Mouse (Mus musculus) MEL (cell line): ENCODE data around the gene Atf7. TPM values are rescaled to one million over a fixed set of nuclear protein-coding genes. Genes with fewer than 3 reads are reported as not detected.
A peak's percentile ranks its signal among the peaks of the same experiment; 100 is the strongest.

ENCODE experiments used
- DNase-seq: peaks from one replicate; pipeline ENCODE4 v3.0.0; 2011; ENCODE audit warnings: low read depth, low spot score
- H3K27ac ChIP-seq: 2 replicates; pipeline ENCODE4 v1.5.1; 2012; ENCODE audit warnings: low read depth, mild to moderate bottlenecking, control low read depth, low read length, moderate library complexity; ENCODE audit not compliant: control insufficient read depth
- H3K27me3 ChIP-seq, 2 experiments: fragments of 150-350 bp in 1 of 2; sonication (generic) in 1 of 2; 2 replicates each; pipeline ENCODE4 v1.6.1; 2012; ENCODE audit warnings: low read length in 2 of 2, mild to moderate bottlenecking in 2 of 2, improper control_type of control experiment in 1 of 2, moderate library complexity in 1 of 2; ENCODE audit not compliant: insufficient read depth in 2 of 2, control insufficient read depth in 1 of 2
- H3K36me3 ChIP-seq, 2 experiments: 2 replicates each; pipeline ENCODE4 v1.6.1; 2012 to 2014; ENCODE audit warnings: low read length in 2 of 2, improper control_type of control experiment in 1 of 2, inconsistent platforms in 1 of 2, mild to moderate bottlenecking in 1 of 2; ENCODE audit not compliant: insufficient read depth in 2 of 2, control insufficient read depth in 1 of 2
- H3K4me1 ChIP-seq, 2 experiments: fragments of 150-350 bp in 1 of 2; sonication (generic) in 1 of 2; 2 replicates each; pipeline ENCODE4 v1.6.1; 2012; ENCODE audit warnings: low read length in 2 of 2, improper control_type of control experiment in 1 of 2, mild to moderate bottlenecking in 1 of 2; ENCODE audit not compliant: insufficient read depth in 2 of 2, control insufficient read depth in 1 of 2
- H3K4me3 ChIP-seq, 2 experiments: fragments of 150-350 bp in 1 of 2; sonication (generic) in 1 of 2; 2 replicates each; pipeline ENCODE4 v1.5.1; 2012; ENCODE audit warnings: low read depth in 2 of 2, low read length in 2 of 2, mild to moderate bottlenecking in 2 of 2, moderate library complexity in 2 of 2, control low read depth in 1 of 2, improper control_type of control experiment in 1 of 2; ENCODE audit not compliant: control insufficient read depth in 1 of 2, insufficient read depth in 1 of 2
- H3K79me2 ChIP-seq: 2 replicates; pipeline ENCODE4 v1.6.1; 2012; ENCODE audit warnings: mild to moderate bottlenecking, low read length, moderate library complexity; ENCODE audit not compliant: control insufficient read depth, poor library complexity, insufficient read depth
- H3K9ac ChIP-seq: 2 replicates; pipeline ENCODE4 v1.6.1; 2012; ENCODE audit warnings: low read depth, mild to moderate bottlenecking, control low read depth, low read length, moderate library complexity; ENCODE audit not compliant: control insufficient read depth, poor library complexity, severe bottlenecking
- H3K9me3 ChIP-seq: fragments of 150-350 bp; sonication (generic); replicated peaks from 2 replicates; pipeline ENCODE4 v1.6.1; 2012; ENCODE audit warnings: mild to moderate bottlenecking, low read length, improper control_type of control experiment, moderate library complexity; ENCODE audit not compliant: insufficient read depth
- BHLHE40 ChIP-seq: IDR thresholded peaks from 2 replicates; pipeline ENCODE4 v1.6.1; 2012; ENCODE audit warnings: low read depth, mild to moderate bottlenecking, inconsistent platforms, low read length, improper control_type of control experiment, borderline replicate concordance
- CHD1 ChIP-seq: IDR thresholded peaks from 2 replicates; pipeline ENCODE4 v1.6.1; 2012; ENCODE audit warnings: low read depth, mild to moderate bottlenecking, inconsistent platforms, low read length, improper control_type of control experiment
- CTCF ChIP-seq, 3 experiments: IDR thresholded peaks in 2 of 3; conservative IDR thresholded peaks in 1 of 3; 2 replicates each; pipeline ENCODE4 v1.5.1; 2011 to 2012; ENCODE audit warnings: low read length in 3 of 3, low read depth in 2 of 3, mild to moderate bottlenecking in 2 of 3, improper control_type of control experiment in 1 of 3, inconsistent platforms in 1 of 3, mixed read lengths in 1 of 3, moderate library complexity in 1 of 3; ENCODE audit not compliant: control insufficient read depth in 1 of 3, insufficient read depth in 1 of 3, poor library complexity in 1 of 3, severe bottlenecking in 1 of 3
- ELF1 ChIP-seq: IDR thresholded peaks from 2 replicates; pipeline ENCODE4 v1.6.1; 2014; ENCODE audit warnings: low read depth, mild to moderate bottlenecking, inconsistent platforms, low read length, improper control_type of control experiment, moderate library complexity
- EP300 ChIP-seq, 2 experiments: IDR thresholded peaks; 2 replicates each; pipeline ENCODE4 v1.6.1; 2011; ENCODE audit warnings: improper control_type of control experiment in 2 of 2, low read length in 2 of 2, low read depth in 1 of 2, mild to moderate bottlenecking in 1 of 2
- ETS1 ChIP-seq: IDR thresholded peaks from 2 replicates; pipeline ENCODE4 v1.6.1; 2012; ENCODE audit warnings: low read depth, mild to moderate bottlenecking, inconsistent platforms, low read length, improper control_type of control experiment, moderate library complexity
- GABPA ChIP-seq: IDR thresholded peaks from 2 replicates; pipeline ENCODE4 v1.6.1; 2012; ENCODE audit warnings: low read depth, mild to moderate bottlenecking, inconsistent platforms, low read length, improper control_type of control experiment, moderate library complexity
- HCFC1 ChIP-seq: IDR thresholded peaks from 2 replicates; pipeline ENCODE4 v1.6.1; 2012; ENCODE audit warnings: low read depth, mild to moderate bottlenecking, inconsistent platforms, low read length, improper control_type of control experiment, moderate library complexity
- MAFK ChIP-seq: IDR thresholded peaks from 2 replicates; pipeline ENCODE4 v1.6.1; 2011; ENCODE audit warnings: low read depth, mild to moderate bottlenecking, low read length, improper control_type of control experiment, borderline replicate concordance
- MAZ ChIP-seq: IDR thresholded peaks from 2 replicates; pipeline ENCODE4 v1.6.1; 2012; ENCODE audit warnings: low read depth, mild to moderate bottlenecking, inconsistent platforms, low read length, improper control_type of control experiment
- MXI1 ChIP-seq: IDR thresholded peaks from 2 replicates; pipeline ENCODE4 v1.6.1; 2011; ENCODE audit warnings: mild to moderate bottlenecking, low read depth, low read length, improper control_type of control experiment
- MYB ChIP-seq: IDR thresholded peaks from 2 replicates; pipeline ENCODE4 v1.6.1; 2011; ENCODE audit warnings: mild to moderate bottlenecking, low read depth, low read length, improper control_type of control experiment
- NELFE ChIP-seq: IDR thresholded peaks from 2 replicates; pipeline ENCODE4 v1.6.1; 2011; ENCODE audit warnings: low read depth, low read length, improper control_type of control experiment
- NRF1 ChIP-seq: IDR thresholded peaks from 2 replicates; pipeline ENCODE4 v1.6.1; 2014; ENCODE audit warnings: low read depth, mild to moderate bottlenecking, inconsistent platforms, low read length, improper control_type of control experiment, moderate library complexity; ENCODE audit not compliant: poor library complexity, insufficient read depth, severe bottlenecking
- POLR2A ChIP-seq, 2 experiments: IDR thresholded peaks; 2 replicates each; pipeline ENCODE4 v1.6.1; 2011 to 2012; ENCODE audit warnings: low read length in 2 of 2, mild to moderate bottlenecking in 2 of 2, control low read depth in 1 of 2, improper control_type of control experiment in 1 of 2, low read depth in 1 of 2, moderate library complexity in 1 of 2; ENCODE audit not compliant: control insufficient read depth in 1 of 2, insufficient read depth in 1 of 2, poor library complexity in 1 of 2
- POLR2AphosphoS2 ChIP-seq: IDR thresholded peaks from 2 replicates; pipeline ENCODE4 v1.6.1; 2011; ENCODE audit warnings: low read length, improper control_type of control experiment
- POLR2AphosphoS5 ChIP-seq: IDR thresholded peaks from 2 replicates; pipeline ENCODE4 v1.6.1; 2012; ENCODE audit warnings: low read depth, borderline replicate concordance, mild to moderate bottlenecking, inconsistent platforms, low read length, moderate library complexity, mixed read lengths
- RAD21 ChIP-seq: IDR thresholded peaks from 2 replicates; pipeline ENCODE4 v1.6.1; 2011; ENCODE audit warnings: mild to moderate bottlenecking, low read depth, low read length, improper control_type of control experiment
- RCOR1 ChIP-seq: IDR thresholded peaks from 2 replicates; pipeline ENCODE4 v1.6.1; 2012; ENCODE audit warnings: low read depth, mild to moderate bottlenecking, inconsistent platforms, low read length, improper control_type of control experiment
- SIN3A ChIP-seq: IDR thresholded peaks from 2 replicates; pipeline ENCODE4 v1.6.1; 2012; ENCODE audit warnings: low read length, improper control_type of control experiment, inconsistent platforms
- TCF12 ChIP-seq: IDR thresholded peaks from 2 replicates; pipeline ENCODE4 v1.6.1; 2014; ENCODE audit warnings: low read depth, mild to moderate bottlenecking, inconsistent platforms, low read length, improper control_type of control experiment, moderate library complexity
- UBTF ChIP-seq: IDR thresholded peaks from 2 replicates; pipeline ENCODE4 v1.6.1; 2012; ENCODE audit warnings: low read depth, mild to moderate bottlenecking, inconsistent platforms, low read length, improper control_type of control experiment, moderate library complexity, borderline replicate concordance; ENCODE audit not compliant: insufficient read depth
- USF1 ChIP-seq: IDR thresholded peaks from 2 replicates; pipeline ENCODE4 v1.6.1; 2014; ENCODE audit warnings: low read depth, mild to moderate bottlenecking, inconsistent platforms, low read length, improper control_type of control experiment, moderate library complexity
- USF2 ChIP-seq, 2 experiments: IDR thresholded peaks; 2 replicates each; pipeline ENCODE4 v1.6.1; 2011 to 2012; ENCODE audit warnings: improper control_type of control experiment in 2 of 2, low read length in 2 of 2, borderline replicate concordance in 1 of 2, inconsistent platforms in 1 of 2, low read depth in 1 of 2, mild to moderate bottlenecking in 1 of 2; ENCODE audit not compliant: insufficient read depth in 1 of 2
- ZNF384 ChIP-seq: IDR thresholded peaks from 2 replicates; pipeline ENCODE4 v1.6.1; 2012; ENCODE audit warnings: low read depth, mild to moderate bottlenecking, inconsistent platforms, low read length, improper control_type of control experiment
- polyA plus RNA-seq, 2 experiments: library from polyadenylated mRNA; stranded (reverse) in 1 of 2; unstranded in 1 of 2; fragments of >175 nt in 1 of 2; fragments of >200 nt in 1 of 2; gene quantifications; 2 replicates each; pipeline versions ENCODE4 v1.2.1 to v1.2.4; 2012; ENCODE audit warnings: low replicate concordance in 2 of 2, low read depth in 1 of 2; ENCODE audit not compliant: insufficient read length in 2 of 2, insufficient read depth in 1 of 2, missing spikeins in 1 of 2
- total RNA-seq: library from RNA; depleted of rRNA; stranded (reverse); fragments of 300-350 nt; gene quantifications from 2 replicates; pipeline ENCODE4 v1.2.3, GENCODE M21; 2012

Atf7 gene
- total and polyA plus RNA-seq, 3 experiments = 12.8 to 49.6 TPM; not detected in 1

GRCm38 (mm10) chr15:102517631-102517975 lies 107.7 kb downstream of the Atf7 start (continued):
- no peak for TF ChIP-seq MAFK

- H3K79me2 ChIP-seq = peaks cover 17% of the 10 kb centered on the region
- peaks cover 0 to 16% of the 10 kb centered on the region in 2 experiments; a peak in 2 of 4 replicates for H3K36me3 ChIP-seq
- H3K9me3 ChIP-seq = no peaks in the 10 kb centered on the region
- peaks cover 5 to 20% of the 10 kb centered on the region in 2 experiments; a peak in 3 of 4 replicates for H3K4me1 ChIP-seq
- peak within 1 kb of the TSS; percentile 70 to 78 for H3K4me3 ChIP-seq
- TF ChIP-seq HCFC1 (peak; percentile 46; the same call in 1 of the 2 replicates), UBTF (0 out of 2 replicates have a peak, but pooled peaks have one; percentile 60), RCOR1 (0 out of 2 replicates have a peak, but pooled peaks have one; percentile 26), ELF1 (0 out of 2 replicates have a peak, but pooled peaks have one; percentile 34), CHD1 (no peak), BHLHE40 (no peak), NRF1 (peak; percentile 34; the same call in 1 of the 2 replicates), MAFK (no peak), MYB (no peak), USF2 (IDR thresholded peaks at IDR 0.05; ENCODE audit: borderline replicate concordance in 1 of 2, insufficient read depth in 1 of 2, low read depth in 1 of 2, low read length in 2 of 2) (no peak), POLR2AphosphoS5 (no peak), USF1 (no peak), POLR2AphosphoS2 (no peak), RAD21 (no peak), CTCF (IDR thresholded peaks at IDR 0.05 in 2 of 3, conservative IDR thresholded peaks at IDR 0.05 in 1 of 3; ENCODE audit: control insufficient read depth in 1 of 3, insufficient read depth in 1 of 3, low read depth in 2 of 3, low read length in 3 of 3, poor library complexity in 1 of 3, severe bottlenecking in 1 of 3) (peak in 1 of 3 experiments; percentile 36; a peak in 2 of 6 replicates), EP300 (IDR thresholded peaks at IDR 0.05; ENCODE audit: low read depth in 1 of 2, low read length in 2 of 2) (no peak), SIN3A (peak; percentile 67), ETS1 (0 out of 2 replicates have a peak, but pooled peaks have one; percentile 2), MAZ (peak; percentile 98), ZNF384 (no peak), POLR2A (IDR thresholded peaks at IDR 0.05; ENCODE audit: control insufficient read depth in 1 of 2, insufficient read depth in 1 of 2, low read depth in 1 of 2, low read length in 2 of 2, poor library complexity in 1 of 2) (peak in 1 of 2 experiments; percentile 67; a peak in 2 of 4 replicates), NELFE (no peak; the same call in 1 of the 2 replicates), TCF12 (no peak), GABPA (no peak), MXI1 (peak; percentile 36)
- H3K9ac ChIP-seq = peak within 1 kb of the TSS; percentile 69
- H3K27me3 ChIP-seq = no peaks in the 10 kb centered on the region
- H3K27ac ChIP-seq = peak within 1 kb of the TSS; percentile 55
- DNase-seq = peak; percentile 88
These were observed 108.4 kb downstream of the Atf7 start, which contains the start of gene Map3k12 for GRCm38 (mm10) chr15:102516728-102517404. Gene Map3k12 (minus strand): TSS chr15:102517064.
